Mouse (Mus musculus) adrenal gland, adult 2 months (tissue): ENCODE data around the gene Actrt3. TPM values are rescaled to one million over a fixed set of nuclear protein-coding genes. Genes with fewer than 3 reads are reported as not detected.
"Not testable (repeated sequence)": the region's sequence is repeated elsewhere in the genome, so short reads cannot be mapped to it uniquely, and the experiment has no call there.

Experiments
- DNase-seq: peaks from one replicate; pipeline ENCODE4 v3.0.0; 2021
- polyA plus RNA-seq: library from polyadenylated mRNA; depleted of rRNA; stranded (reverse); fragments of >200 nt; gene quantifications from 2 replicates; pipeline ENCODE4 v1.2.3, GENCODE M21; 2012; rRNA removed
- total RNA-seq, 2 experiments: library from RNA; stranded (reverse); gene quantifications; 2 replicates each; pipeline ENCODE4 v1.2.3; 2021

The Actrt3 gene
- total and polyA plus RNA-seq, 3 experiments, result not detected

- no peak for DNase-seq
Observed at GRCm38 (mm10) chr3:30573549-30573948, 26.2 kb downstream of the Actrt3 start.

- not testable (repeated sequence) for DNase-seq
Observed at GRCm38 (mm10) chr3:30566333-30566732, 33.4 kb downstream of the Actrt3 start.

- no peak for DNase-seq
Observed at GRCm38 (mm10) chr3:30560677-30561314, 38.9 kb downstream of the Actrt3 start.

- DNase-seq, result no peak
Observed at GRCm38 (mm10) chr3:30553741-30554140, 46.0 kb downstream of the Actrt3 start.

DNA sequence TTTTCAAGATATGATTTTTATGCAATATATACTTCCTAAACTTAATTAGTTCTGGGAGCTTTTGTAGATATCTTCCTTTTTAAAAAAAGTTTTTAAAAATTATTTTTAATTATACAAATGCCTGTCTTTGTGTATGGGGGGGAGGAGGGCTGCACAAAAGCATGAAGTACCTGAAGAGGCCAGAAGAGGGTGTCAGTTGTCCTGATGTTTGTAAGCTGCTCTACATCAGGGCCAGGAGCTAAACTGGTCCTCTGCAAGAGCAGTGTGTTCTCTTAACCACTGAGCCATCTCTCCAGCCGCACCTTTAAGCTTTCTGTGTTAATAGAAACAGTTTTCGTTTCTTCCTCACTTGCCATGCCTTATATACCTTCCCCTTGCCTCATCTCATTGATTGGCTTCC, 49.5 kb downstream of the Actrt3 start:
- no peak for DNase-seq

GRCm38 (mm10) chr3:30548928-30549327, 50.8 kb downstream of the Actrt3 start:
- DNase-seq, result no peak

DNA sequence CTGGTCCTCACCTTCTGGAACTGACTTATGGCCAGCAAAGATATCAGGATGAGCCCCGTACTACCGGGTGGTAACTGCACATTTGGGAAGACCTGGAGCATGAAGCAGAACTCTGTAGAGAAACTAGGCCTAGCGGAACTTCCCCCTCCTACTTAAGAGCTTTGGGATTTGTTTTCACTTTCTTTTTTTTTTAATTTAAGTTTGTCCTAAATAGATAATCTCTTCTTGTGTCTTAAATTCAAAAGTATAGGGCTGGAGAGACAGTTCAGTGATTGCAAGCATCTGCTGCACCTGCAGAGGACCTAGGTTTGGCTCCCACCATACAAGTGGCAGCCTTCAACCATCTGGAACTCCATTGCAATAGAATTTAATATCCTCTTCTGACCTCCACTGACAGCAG, 51.8 kb downstream of the Actrt3 start, which contains the start of gene Mecom:
Gene Mecom (minus strand): TSS at position 101 of the 400 bp plus-strand sequence.
- DNase-seq, result no peak

Other genes with a start within 250 kb of the Actrt3 start
- gene Mecom, start 51.9 kb downstream of the Actrt3 start, total RNA-seq, result 10 to 100 TPM in 1 of 2 experiments, 1 to 10 TPM in 1; 4.4 to 10.7 TPM
- 0.52 and 0.55 TPM in 2 replicates for gene Mecom, start 51.9 kb downstream of the Actrt3 start, polyA plus RNA-seq
- 10 to 100 TPM; 21.7 to 22.9 TPM for gene Mynn, start 2.1 kb upstream of the Actrt3 start, total RNA-seq
- gene Mynn, start 2.1 kb upstream of the Actrt3 start, polyA plus RNA-seq, result 2.3 and 4.6 TPM in 2 replicates
- gene Lrriq4, start 44.6 kb upstream of the Actrt3 start, total RNA-seq, result not detected
- not detected in 2 replicates for gene Lrriq4, start 44.6 kb upstream of the Actrt3 start, polyA plus RNA-seq
- gene Lrrc34, start 47.9 kb upstream of the Actrt3 start, total RNA-seq, result not detected
- not detected in 2 replicates for gene Lrrc34, start 47.9 kb upstream of the Actrt3 start, polyA plus RNA-seq
- gene Lrrc31, start 99.9 kb upstream of the Actrt3 start, total RNA-seq, result not detected
- gene Lrrc31, start 99.9 kb upstream of the Actrt3 start, polyA plus RNA-seq, result not detected in 2 replicates
- gene Samd7, start 146.4 kb upstream of the Actrt3 start, total RNA-seq, result not detected
- gene Samd7, start 146.4 kb upstream of the Actrt3 start, polyA plus RNA-seq, result 0.06 TPM in 1 of 2 replicates, not detected in the other
- 100 to 1,000 TPM in 1 of 2 experiments, 10 to 100 TPM in 1; 87.2 to 109 TPM for gene Sec62, start 192.9 kb upstream of the Actrt3 start, total RNA-seq
- 9.4 and 11.3 TPM in 2 replicates for gene Sec62, start 192.9 kb upstream of the Actrt3 start, polyA plus RNA-seq